Mouse (Mus musculus): ENCODE results near the gene Pspc1. TPM values are rescaled to one million over a fixed set of nuclear protein-coding genes. Genes with fewer than 3 reads are reported as not detected.

The Pspc1 gene
- polyA plus RNA-seq, 2 experiments, result 12.0 to 12.1 TPM

DNA sequence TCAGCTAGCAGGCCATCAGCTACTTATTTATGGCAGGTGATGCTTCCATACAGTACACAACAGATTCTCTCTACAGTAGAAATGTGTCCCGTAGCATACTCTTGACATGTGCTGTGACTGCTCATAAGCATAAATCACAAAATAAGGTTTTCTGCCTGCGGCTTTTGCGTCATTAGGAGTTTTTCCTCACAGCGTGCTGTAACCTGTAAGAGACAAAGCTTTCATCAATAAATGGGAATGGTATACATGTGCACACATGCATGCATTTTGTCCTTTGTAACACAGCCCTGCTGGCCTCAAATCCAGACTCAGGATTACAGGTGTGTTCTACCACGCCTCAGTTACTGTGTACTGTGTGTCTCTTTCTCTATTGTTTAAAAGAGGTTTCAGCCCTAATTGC is 80.3 kb downstream of the Pspc1 start:
- 81% methylated on average over 5 of the region's 5 CpGs for WGBS (ENCODE audit: insufficient replicate concordance)
- no peak for TF ChIP-seq EP300 (IDR thresholded peaks at IDR 0.05; ENCODE audit: low read depth)
- no peak for TF ChIP-seq CTCF (IDR thresholded peaks at IDR 0.05; ENCODE audit: low read depth)
- H3K36me3 ChIP-seq (replicated peaks; ENCODE audit: control insufficient read depth, insufficient read depth, low read depth), result peaks cover 65% of the 10 kb centered on the region

GRCm38 (mm10) chr14:56695495-56695894 is 82.6 kb downstream of the Pspc1 start:
- 41% methylated on average over 3 of the region's 3 CpGs for WGBS (ENCODE audit: insufficient replicate concordance)
- TF ChIP-seq CTCF (IDR thresholded peaks at IDR 0.05; ENCODE audit: low read depth) (no peak), EP300 (IDR thresholded peaks at IDR 0.05; ENCODE audit: low read depth) (no peak)
- no peak for DNase-seq (ENCODE audit: low read depth in 3 of 3, low spot score in 3 of 3)
- Histone ChIP-seq H3K27me3 (ENCODE audit: control insufficient read depth, insufficient read depth, low read length) (no peaks in the 10 kb centered on the region), H3K9me3 (ENCODE audit: control insufficient read depth, low read length) (no peaks in the 10 kb centered on the region), H3K4me2 (ENCODE audit: low read depth) (no peak overlapping the region), H3K36me3 (replicated peaks; ENCODE audit: control insufficient read depth, insufficient read depth, low read depth) (peaks cover 67% of the 10 kb centered on the region), H3K9ac (replicated peaks) (no peak overlapping the region), H3K27ac (no peak overlapping the region), H3K4me3 (ENCODE audit: insufficient read depth in 1 of 2, low read depth in 2 of 2, low read length in 2 of 2) (no peak overlapping the region), H3K4me1 (replicated peaks; ENCODE audit: control insufficient read depth in 2 of 2, insufficient read depth in 2 of 2, low read length in 1 of 2) (no peaks in the 10 kb centered on the region)
- ATAC-seq (ENCODE audit: insufficient read depth), result no peak

More for the DNA sequence above, 80.3 kb downstream of the Pspc1 start:
- Histone ChIP-seq H3K9me3 (ENCODE audit: control insufficient read depth, low read length) (no peaks in the 10 kb centered on the region), H3K27ac (no peak overlapping the region), H3K4me2 (ENCODE audit: low read depth) (no peak overlapping the region), H3K4me3 (ENCODE audit: insufficient read depth in 1 of 2, low read depth in 2 of 2, low read length in 2 of 2) (no peak overlapping the region), H3K4me1 (replicated peaks; ENCODE audit: control insufficient read depth in 2 of 2, insufficient read depth in 2 of 2, low read length in 1 of 2) (no peaks in the 10 kb centered on the region; a peak in 1 of 4 replicates), H3K27me3 (ENCODE audit: control insufficient read depth, insufficient read depth, low read length) (no peaks in the 10 kb centered on the region), H3K9ac (replicated peaks) (no peak overlapping the region)
- no peak for DNase-seq (ENCODE audit: low read depth in 3 of 3, low spot score in 3 of 3)
- ATAC-seq (ENCODE audit: insufficient read depth), result no peak

DNA sequence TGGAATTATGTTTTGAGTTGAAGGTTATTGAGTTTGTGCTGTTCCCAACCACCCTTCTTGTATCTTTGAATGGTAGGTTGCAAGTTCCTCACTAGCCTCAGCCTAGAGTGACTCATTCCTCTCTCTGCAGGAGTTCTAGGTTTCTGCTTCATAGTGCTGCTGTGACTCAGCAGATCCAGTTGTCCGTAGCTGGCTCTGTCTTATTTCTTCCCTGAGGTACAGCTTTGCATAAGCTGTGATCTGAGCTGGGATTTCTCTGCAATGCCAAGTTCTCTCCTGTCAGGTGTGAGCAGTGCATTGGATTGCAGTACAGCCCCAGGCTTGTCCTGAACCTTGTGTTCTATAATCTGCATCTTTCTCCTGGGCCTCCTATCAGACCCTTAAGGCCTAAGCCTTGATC is 88.3 kb downstream of the Pspc1 start:
- no peaks in the 10 kb centered on the region for H3K4me1 ChIP-seq (replicated peaks; ENCODE audit: control insufficient read depth in 2 of 2, insufficient read depth in 2 of 2, low read length in 1 of 2)
- WGBS (ENCODE audit: insufficient replicate concordance), result 63% methylated on average over 1 of the region's 1 CpGs
- no peaks in the 10 kb centered on the region for H3K27me3 ChIP-seq (ENCODE audit: control insufficient read depth, insufficient read depth, low read length)
- ATAC-seq (ENCODE audit: insufficient read depth) (no peak), DNase-seq (ENCODE audit: low read depth in 3 of 3, low spot score in 3 of 3) (no peak)
- no peak overlapping the region for H3K4me3 ChIP-seq (ENCODE audit: insufficient read depth in 1 of 2, low read depth in 2 of 2, low read length in 2 of 2)
- no peak overlapping the region for H3K4me2 ChIP-seq (ENCODE audit: low read depth)
- no peak overlapping the region for H3K27ac ChIP-seq
- H3K36me3 ChIP-seq (replicated peaks; ENCODE audit: control insufficient read depth, insufficient read depth, low read depth), result peaks cover 53% of the 10 kb centered on the region
- no peak overlapping the region for H3K9ac ChIP-seq (replicated peaks)
- H3K9me3 ChIP-seq (ENCODE audit: control insufficient read depth, low read length), result no peaks in the 10 kb centered on the region
- TF ChIP-seq CTCF (IDR thresholded peaks at IDR 0.05; ENCODE audit: low read depth) (no peak), EP300 (IDR thresholded peaks at IDR 0.05; ENCODE audit: low read depth) (no peak)

DNA sequence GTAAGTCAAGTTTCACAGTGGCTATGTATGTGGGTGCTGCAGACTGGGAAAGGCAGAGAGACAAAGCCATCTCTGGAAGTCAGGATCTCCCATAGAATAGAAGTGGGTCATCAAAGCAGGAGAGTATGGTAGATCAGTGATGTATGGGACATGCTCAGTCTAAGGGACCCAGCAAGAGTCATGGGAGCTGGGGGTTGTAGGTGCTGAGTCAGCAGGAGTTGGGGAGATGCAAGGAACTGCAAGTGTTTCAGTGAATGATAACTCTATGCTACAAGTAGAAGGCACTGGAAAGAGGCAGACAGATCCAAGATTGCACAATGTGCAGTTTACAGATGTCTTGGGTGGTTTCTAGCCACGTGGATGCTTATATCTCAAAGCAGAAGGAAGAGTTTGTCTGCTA is 89.0 kb downstream of the Pspc1 start:
- no peaks in the 10 kb centered on the region for H3K9me3 ChIP-seq (ENCODE audit: control insufficient read depth, low read length)
- TF ChIP-seq EP300 (IDR thresholded peaks at IDR 0.05; ENCODE audit: low read depth) (no peak), CTCF (IDR thresholded peaks at IDR 0.05; ENCODE audit: low read depth) (no peak)
- H3K4me2 ChIP-seq (ENCODE audit: low read depth), result no peak overlapping the region
- no peak for DNase-seq (ENCODE audit: low read depth in 3 of 3, low spot score in 3 of 3)
- H3K36me3 ChIP-seq (replicated peaks; ENCODE audit: control insufficient read depth, insufficient read depth, low read depth), result peaks cover 50% of the 10 kb centered on the region
- no peaks in the 10 kb centered on the region for H3K4me1 ChIP-seq (replicated peaks; ENCODE audit: control insufficient read depth in 2 of 2, insufficient read depth in 2 of 2, low read length in 1 of 2)
- H3K27me3 ChIP-seq (ENCODE audit: control insufficient read depth, insufficient read depth, low read length), result no peaks in the 10 kb centered on the region
- no peak overlapping the region for H3K9ac ChIP-seq (replicated peaks)
- 64% methylated on average over 1 of the region's 1 CpGs for WGBS (ENCODE audit: insufficient replicate concordance)
- ATAC-seq (ENCODE audit: insufficient read depth), result no peak
- no peak overlapping the region for H3K27ac ChIP-seq
- no peak overlapping the region for H3K4me3 ChIP-seq (ENCODE audit: insufficient read depth in 1 of 2, low read depth in 2 of 2, low read length in 2 of 2)

DNA sequence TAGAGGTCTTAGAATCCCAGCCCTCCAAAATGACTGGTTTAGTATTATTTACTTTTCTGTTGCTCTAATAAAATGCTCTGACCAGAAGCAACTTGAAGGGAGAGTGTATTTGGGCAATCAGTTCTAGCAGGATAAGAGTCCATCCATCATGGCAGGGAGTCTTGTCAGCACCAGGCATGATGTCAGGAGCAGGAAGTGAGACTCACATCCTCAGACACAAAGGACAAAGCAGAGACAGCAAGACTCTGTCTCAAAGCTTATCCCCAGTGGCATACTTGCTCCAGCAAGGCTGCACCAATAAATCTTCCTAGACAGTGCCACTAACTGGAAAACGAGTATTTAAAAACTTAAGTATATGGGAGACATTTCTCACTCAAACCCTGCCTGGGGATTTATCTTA is 92.7 kb downstream of the Pspc1 start:
- Histone ChIP-seq H3K27me3 (ENCODE audit: control insufficient read depth, insufficient read depth, low read length) (no peaks in the 10 kb centered on the region), H3K36me3 (replicated peaks; ENCODE audit: control insufficient read depth, insufficient read depth, low read depth) (peaks cover 41% of the 10 kb centered on the region), H3K9me3 (ENCODE audit: control insufficient read depth, low read length) (no peaks in the 10 kb centered on the region), H3K27ac (no peak overlapping the region), H3K9ac (replicated peaks) (no peak overlapping the region), H3K4me2 (ENCODE audit: low read depth) (no peak overlapping the region), H3K4me1 (replicated peaks; ENCODE audit: control insufficient read depth in 2 of 2, insufficient read depth in 2 of 2, low read length in 1 of 2) (no peaks in the 10 kb centered on the region), H3K4me3 (ENCODE audit: insufficient read depth in 1 of 2, low read depth in 2 of 2, low read length in 2 of 2) (no peak overlapping the region)
- no peak for TF ChIP-seq EP300 (IDR thresholded peaks at IDR 0.05; ENCODE audit: low read depth)
- no peak for TF ChIP-seq CTCF (IDR thresholded peaks at IDR 0.05; ENCODE audit: low read depth)
- DNase-seq (ENCODE audit: low read depth in 3 of 3, low spot score in 3 of 3) (no peak), ATAC-seq (ENCODE audit: insufficient read depth) (no peak)
- WGBS (ENCODE audit: insufficient replicate concordance), result 56% methylated on average over 1 of the region's 1 CpGs

Other genes starting within 250 kb of the Pspc1 start
- gene Cenpj, start 202.9 kb downstream of the Pspc1 start, polyA plus RNA-seq (2012; rRNA removed), result 1.9 and 4.2 TPM in 2 replicates
- gene Cenpj, start 202.9 kb downstream of the Pspc1 start, polyA plus RNA-seq (2014; fragmentation: Nextera tagmentation; extraction: Ambion mirVana), result 3.9 and 4.0 TPM in 2 replicates
- gene Parp4, start 202.7 kb downstream of the Pspc1 start, polyA plus RNA-seq (2012; rRNA removed), result 1.3 and 1.7 TPM in 2 replicates
- gene Parp4, start 202.7 kb downstream of the Pspc1 start, polyA plus RNA-seq (2014; fragmentation: Nextera tagmentation; extraction: Ambion mirVana), result 1.8 TPM in 2 replicates
- 7.2 and 8.9 TPM in 2 replicates for gene Mphosph8, start 110.1 kb downstream of the Pspc1 start, polyA plus RNA-seq (2012; rRNA removed)
- gene Mphosph8, start 110.1 kb downstream of the Pspc1 start, polyA plus RNA-seq (2014; fragmentation: Nextera tagmentation; extraction: Ambion mirVana), result 9.1 and 10.1 TPM in 2 replicates
- gene Zmym5, start 33.4 kb upstream of the Pspc1 start, polyA plus RNA-seq (2012; rRNA removed), result 2.9 and 5.6 TPM in 2 replicates
- gene Zmym5, start 33.4 kb upstream of the Pspc1 start, polyA plus RNA-seq (2014; fragmentation: Nextera tagmentation; extraction: Ambion mirVana), result 5.2 and 6.0 TPM in 2 replicates
- gene Zmym2, start 108.3 kb upstream of the Pspc1 start, polyA plus RNA-seq (2012; rRNA removed), result 4.7 and 6.7 TPM in 2 replicates
- 4.7 and 6.6 TPM in 2 replicates for gene Zmym2, start 108.3 kb upstream of the Pspc1 start, polyA plus RNA-seq (2014; fragmentation: Nextera tagmentation; extraction: Ambion mirVana)